Mouse (Mus musculus): ENCODE measurements at regions not wholly inside any gene's neighbourhood (a gene's known extent, or its start where the extent isn't known, plus 50 kb on each side); places are given as distances from the start of the nearest gene placed in this dataset.

- DNase-seq (ENCODE audit: low spot score): no peak
Observed at GRCm38 (mm10) chr12:91986448-91986847, 137.5 kb upstream of the Sel1l start.

- DNase-seq (ENCODE audit: low spot score): no peak
Observed at GRCm38 (mm10) chr12:91980321-91980720, 131.4 kb upstream of the Sel1l start.

GRCm38 (mm10) chr12:91971045-91971444 lies 122.1 kb upstream of the Sel1l start:
- no peak for DNase-seq (ENCODE audit: low spot score)

- no peak for DNase-seq (ENCODE audit: low spot score)
Observed at GRCm38 (mm10) chr12:91965937-91966336, 117.0 kb upstream of the Sel1l start.

- no peak for DNase-seq (ENCODE audit: low spot score)
Observed at GRCm38 (mm10) chr12:91963239-91963638, 114.3 kb upstream of the Sel1l start.

GRCm38 (mm10) chr12:91958086-91958485 lies 109.1 kb upstream of the Sel1l start:
- DNase-seq (ENCODE audit: low spot score): no peak

GRCm38 (mm10) chr12:91956411-91956810 lies 107.5 kb upstream of the Sel1l start:
- no peak for DNase-seq (ENCODE audit: low spot score)

GRCm38 (mm10) chr12:91948602-91949167 lies 99.7 kb upstream of the Sel1l start:
- no peak for DNase-seq (ENCODE audit: low spot score)

GRCm38 (mm10) chr12:91947998-91948397 lies 99.0 kb upstream of the Sel1l start:
- no peak for DNase-seq (ENCODE audit: low spot score)

GRCm38 (mm10) chr12:91946541-91946940 lies 97.6 kb upstream of the Sel1l start:
- DNase-seq (ENCODE audit: low spot score): no peak

- no peak for DNase-seq (ENCODE audit: low spot score)
Observed at GRCm38 (mm10) chr12:91932490-91933361, 83.8 kb upstream of the Sel1l start.

GRCm38 (mm10) chr12:91931586-91931985 lies 82.6 kb upstream of the Sel1l start:
- DNase-seq (ENCODE audit: low spot score): no peak

- no peak for DNase-seq (ENCODE audit: low spot score)
Observed at GRCm38 (mm10) chr12:91929386-91930054, 80.6 kb upstream of the Sel1l start.

- DNase-seq (ENCODE audit: low spot score): no peak
Observed at GRCm38 (mm10) chr12:91927576-91927975, 78.6 kb upstream of the Sel1l start.

GRCm38 (mm10) chr12:91915486-91915885 lies 66.5 kb upstream of the Sel1l start:
- DNase-seq (ENCODE audit: low spot score): no peak

GRCm38 (mm10) chr12:91910529-91910928 lies 61.6 kb upstream of the Sel1l start:
- no peak for DNase-seq (ENCODE audit: low spot score)
